Mouse (Mus musculus) heart, embryonic 11.5 days (tissue): ENCODE measurements around the gene Atp1a4. TPM values are rescaled to one million over a fixed set of nuclear protein-coding genes. Genes with fewer than 3 reads are reported as not detected.

Experiments
- ATAC-seq: fragments of 200-750 bp; cut with Nextera tagmentation; replicated peaks from 2 replicates; pipeline ENCODE4 v1.8.0; 2017; ENCODE audit warnings: moderate library complexity; ENCODE audit not compliant: insufficient number of reproducible peaks, low FRiP score, low TSS enrichment
- H3K27ac ChIP-seq: fragments of 300-500 bp; sonication (generic); 2 replicates; pipeline ENCODE4 v1.5.1; 2014; ENCODE audit warnings: mild to moderate bottlenecking, low read depth, low read length
- H3K27me3 ChIP-seq: fragments of 300-500 bp; sonication (generic); 2 replicates; pipeline ENCODE4 v1.6.1; 2014; ENCODE audit warnings: mild to moderate bottlenecking, low read length, mixed read lengths; ENCODE audit not compliant: control insufficient read depth, insufficient read depth
- H3K36me3 ChIP-seq: fragments of 300-500 bp; sonication (generic); 2 replicates; pipeline ENCODE4 v1.6.1; 2014; ENCODE audit warnings: mild to moderate bottlenecking, low read length, moderate library complexity, mixed read lengths; ENCODE audit not compliant: control insufficient read depth, insufficient read depth
- H3K4me1 ChIP-seq: fragments of 300-500 bp; sonication (generic); 2 replicates; pipeline ENCODE4 v1.6.1; 2014; ENCODE audit warnings: low read length; ENCODE audit not compliant: control insufficient read depth, insufficient read depth
- H3K4me2 ChIP-seq: fragments of 300-500 bp; sonication (generic); 2 replicates; pipeline ENCODE4 v1.6.1; 2014; ENCODE audit warnings: mild to moderate bottlenecking, moderate library complexity
- H3K4me3 ChIP-seq: fragments of 300-500 bp; sonication (generic); 2 replicates; pipeline ENCODE4 v1.5.1; 2014; ENCODE audit warnings: low read depth, low read length
- H3K9ac ChIP-seq: fragments of 300-500 bp; sonication (generic); 2 replicates; pipeline ENCODE4 v1.6.1; 2014; ENCODE audit warnings: mild to moderate bottlenecking, low read depth, low read length, moderate library complexity
- H3K9me3 ChIP-seq: fragments of 300-500 bp; sonication (generic); replicated peaks from 2 replicates; pipeline ENCODE4 v1.6.1; 2016; ENCODE audit warnings: low read length; ENCODE audit not compliant: control insufficient read depth
- WGBS: fragments of 180-500 bp; shearing (Covaris S2); extraction: QIAGEN DNeasy Blood & Tissue Kit; methylation state at CpG from one replicate; pipeline ENCODE4 v1.1.7; 2014; ENCODE audit not compliant: insufficient replicate concordance; 5-methylcytosine and 5-hydroxymethylcytosine counted together
- polyA plus RNA-seq: library from polyadenylated mRNA; unstranded; fragments of >200 nt; fragmentation: Nextera tagmentation; extraction: Ambion mirVana; gene quantifications from 2 replicates; pipeline ENCODE4 v1.2.1, GENCODE M21; 2014

Atp1a4 gene
- polyA plus RNA-seq, 1 experiment from 2014 or later = 0.31 TPM

GRCm38 (mm10) chr1:172186401-172187289 lies 71.6 kb downstream of the Atp1a4 start:
- Histone ChIP-seq H3K9ac (no peak overlapping the region), H3K4me2 (no peak overlapping the region), H3K36me3 (peaks cover 44% of the 10 kb centered on the region), H3K27ac (no peak overlapping the region), H3K27me3 (no peaks in the 10 kb centered on the region), H3K4me1 (no peaks in the 10 kb centered on the region), H3K9me3 (no peaks in the 10 kb centered on the region), H3K4me3 (no peak overlapping the region)
- ATAC-seq = 0 out of 2 replicates have a peak, but pooled peaks have one; percentile 22
- WGBS = 92% methylated on average over 10 of the region's 10 CpGs

DNA sequence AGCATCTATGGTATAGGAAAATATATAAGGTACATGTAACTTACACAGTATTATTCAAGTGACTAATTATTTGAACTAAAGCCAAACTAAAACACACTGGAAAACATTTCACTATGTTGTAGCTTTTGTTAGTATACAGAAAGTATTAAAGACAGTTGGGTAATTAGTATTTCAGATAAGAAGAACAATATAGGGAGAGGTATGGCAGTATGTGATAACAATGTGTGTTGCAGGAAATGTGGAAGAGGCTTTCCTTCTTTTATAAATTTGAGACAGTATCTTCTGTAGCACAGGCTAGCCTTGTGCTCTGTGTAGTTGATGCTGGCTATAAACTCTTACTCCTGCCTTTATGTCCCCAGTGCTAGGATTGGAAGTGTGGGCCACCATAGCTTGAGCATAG lies 74.3 kb downstream of the Atp1a4 start:
- Histone ChIP-seq H3K27ac (no peak overlapping the region), H3K4me1 (no peaks in the 10 kb centered on the region), H3K27me3 (no peaks in the 10 kb centered on the region), H3K9me3 (no peaks in the 10 kb centered on the region), H3K4me3 (no peak overlapping the region), H3K36me3 (peaks cover 37% of the 10 kb centered on the region), H3K4me2 (no peak overlapping the region), H3K9ac (no peak overlapping the region)
- no peak for ATAC-seq

GRCm38 (mm10) chr1:172183056-172183455 lies 75.2 kb downstream of the Atp1a4 start:
- H3K4me1 ChIP-seq = no peaks in the 10 kb centered on the region
- WGBS = 95% methylated on average over 6 of the region's 6 CpGs

DNA sequence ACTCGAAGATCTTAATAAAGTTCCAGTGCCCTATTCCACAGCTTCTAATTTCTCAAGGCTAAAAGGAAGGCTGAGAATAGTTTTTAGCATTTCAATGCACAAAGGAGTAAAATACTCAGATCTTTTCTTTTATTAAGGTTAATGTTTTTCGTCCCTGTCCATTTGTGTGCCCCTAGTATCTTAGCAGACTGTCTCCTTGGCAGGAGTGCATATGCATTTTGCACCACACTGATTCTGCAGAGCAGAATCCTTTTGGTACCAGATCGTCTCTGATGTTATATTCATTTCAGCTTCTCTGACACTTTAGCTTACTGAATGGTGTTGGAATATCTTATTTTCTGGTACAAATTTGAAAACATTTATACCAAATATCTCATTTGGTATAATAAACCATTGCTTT lies 76.4 kb downstream of the Atp1a4 start:
- H3K4me1 ChIP-seq = no peaks in the 10 kb centered on the region
- no peaks in the 10 kb centered on the region for H3K27me3 ChIP-seq
- no peak for ATAC-seq
- H3K9ac ChIP-seq = no peak overlapping the region
- H3K9me3 ChIP-seq = no peaks in the 10 kb centered on the region
- 88% methylated on average over 3 of the region's 3 CpGs for WGBS
- no peak overlapping the region for H3K27ac ChIP-seq
- H3K4me2 ChIP-seq = no peak overlapping the region
- no peak overlapping the region for H3K4me3 ChIP-seq
- peaks cover 22% of the 10 kb centered on the region for H3K36me3 ChIP-seq

More at GRCm38 (mm10) chr1:172183056-172183455, 75.2 kb downstream of the Atp1a4 start:
- ATAC-seq = no peak
- Histone ChIP-seq H3K27me3 (no peaks in the 10 kb centered on the region), H3K4me2 (no peak overlapping the region), H3K4me3 (no peak overlapping the region), H3K9ac (no peak overlapping the region), H3K9me3 (no peaks in the 10 kb centered on the region), H3K27ac (no peak overlapping the region), H3K36me3 (peaks cover 32% of the 10 kb centered on the region)

DNA sequence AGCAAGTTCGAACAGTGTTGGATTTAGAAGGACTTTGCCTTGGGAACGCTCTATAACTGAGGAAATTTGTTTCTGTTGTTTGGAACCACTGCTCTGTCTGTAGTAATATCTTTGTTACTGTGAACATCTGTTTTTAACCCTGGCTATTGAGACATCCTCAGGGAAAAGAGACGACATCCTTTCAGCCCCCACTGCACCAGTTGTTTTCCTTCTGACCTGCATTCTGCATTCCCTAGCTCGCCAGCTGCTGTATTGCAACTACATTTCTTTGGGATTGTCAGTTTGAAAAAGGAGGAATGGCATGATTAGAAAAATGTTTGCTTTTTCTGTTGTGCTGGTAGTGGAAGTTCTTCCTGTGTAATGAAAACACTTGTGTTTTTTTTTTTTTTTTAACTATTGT lies 77.3 kb downstream of the Atp1a4 start:
- WGBS = 81% methylated on average over 4 of the region's 4 CpGs
- Histone ChIP-seq H3K27me3 (no peaks in the 10 kb centered on the region), H3K4me3 (no peak overlapping the region)

DNA sequence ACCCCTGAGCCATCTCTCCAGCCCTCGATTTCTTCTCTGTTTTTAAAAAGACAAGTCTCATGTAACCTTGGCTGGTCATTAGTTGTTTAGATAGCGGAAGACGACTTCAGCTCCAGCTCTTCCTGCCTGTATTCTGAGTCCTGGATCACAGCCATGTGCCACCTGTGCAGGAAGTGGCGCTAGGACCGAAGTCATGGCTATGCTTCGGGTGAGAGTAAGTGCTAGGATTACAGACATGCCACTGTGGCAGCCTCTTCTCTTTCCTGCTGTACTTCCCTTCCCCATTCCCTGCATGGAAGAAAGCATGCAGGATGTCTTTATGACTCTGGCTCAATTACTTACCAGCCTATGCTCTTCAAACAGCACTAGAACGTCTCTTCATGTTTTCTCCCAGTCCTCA lies 79.1 kb downstream of the Atp1a4 start:
- no peak overlapping the region for H3K4me2 ChIP-seq
- no peak overlapping the region for H3K27ac ChIP-seq
- no peak overlapping the region for H3K4me3 ChIP-seq
- no peak for ATAC-seq
- peaks cover 28% of the 10 kb centered on the region for H3K36me3 ChIP-seq
- H3K9me3 ChIP-seq = no peaks in the 10 kb centered on the region
- H3K4me1 ChIP-seq = peaks cover 2% of the 10 kb centered on the region; the same call in 1 of the 2 replicates
- no peak overlapping the region for H3K9ac ChIP-seq
- H3K27me3 ChIP-seq = no peaks in the 10 kb centered on the region
- WGBS = 75% methylated on average over 7 of the region's 7 CpGs

More for the DNA sequence above, 77.3 kb downstream of the Atp1a4 start:
- H3K4me2 ChIP-seq = no peak overlapping the region
- H3K27ac ChIP-seq = no peak overlapping the region
- ATAC-seq = no peak
- H3K9me3 ChIP-seq = no peaks in the 10 kb centered on the region
- no peak overlapping the region for H3K9ac ChIP-seq
- no peaks in the 10 kb centered on the region for H3K4me1 ChIP-seq
- H3K36me3 ChIP-seq = peaks cover 19% of the 10 kb centered on the region

DNA sequence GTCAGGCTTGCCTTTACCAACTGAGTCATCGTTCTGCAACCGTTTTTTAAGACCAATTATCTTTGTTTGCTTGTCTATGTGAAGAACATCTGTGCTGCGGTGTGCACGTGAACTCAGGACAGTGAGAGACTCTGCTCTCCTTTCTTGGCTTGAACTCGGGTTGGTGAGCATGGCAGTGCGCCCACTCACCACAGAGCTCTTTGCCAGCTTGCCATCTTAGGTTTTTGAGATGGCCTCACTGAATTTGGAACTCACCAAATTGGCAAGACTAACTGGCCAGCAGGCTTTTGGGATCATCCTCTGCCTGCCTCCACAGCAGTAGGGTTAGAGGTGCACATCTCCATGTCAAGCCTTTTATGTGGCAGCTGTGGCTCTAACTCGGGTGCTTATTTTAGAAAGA lies 80.4 kb downstream of the Atp1a4 start:
- H3K4me3 ChIP-seq = no peak overlapping the region
- H3K27me3 ChIP-seq = no peaks in the 10 kb centered on the region
- peaks cover 9% of the 10 kb centered on the region; the same call in 1 of the 2 replicates for H3K4me1 ChIP-seq
- H3K4me2 ChIP-seq = no peak overlapping the region
- no peaks in the 10 kb centered on the region for H3K9me3 ChIP-seq
- no peak overlapping the region for H3K27ac ChIP-seq
- WGBS = 92% methylated on average over 7 of the region's 7 CpGs
- H3K36me3 ChIP-seq = peaks cover 33% of the 10 kb centered on the region
- H3K9ac ChIP-seq = no peak overlapping the region
- no peak for ATAC-seq
